Mouse (Mus musculus): ENCODE data around the gene Zfp704.

Gene Zfp704

DNA sequence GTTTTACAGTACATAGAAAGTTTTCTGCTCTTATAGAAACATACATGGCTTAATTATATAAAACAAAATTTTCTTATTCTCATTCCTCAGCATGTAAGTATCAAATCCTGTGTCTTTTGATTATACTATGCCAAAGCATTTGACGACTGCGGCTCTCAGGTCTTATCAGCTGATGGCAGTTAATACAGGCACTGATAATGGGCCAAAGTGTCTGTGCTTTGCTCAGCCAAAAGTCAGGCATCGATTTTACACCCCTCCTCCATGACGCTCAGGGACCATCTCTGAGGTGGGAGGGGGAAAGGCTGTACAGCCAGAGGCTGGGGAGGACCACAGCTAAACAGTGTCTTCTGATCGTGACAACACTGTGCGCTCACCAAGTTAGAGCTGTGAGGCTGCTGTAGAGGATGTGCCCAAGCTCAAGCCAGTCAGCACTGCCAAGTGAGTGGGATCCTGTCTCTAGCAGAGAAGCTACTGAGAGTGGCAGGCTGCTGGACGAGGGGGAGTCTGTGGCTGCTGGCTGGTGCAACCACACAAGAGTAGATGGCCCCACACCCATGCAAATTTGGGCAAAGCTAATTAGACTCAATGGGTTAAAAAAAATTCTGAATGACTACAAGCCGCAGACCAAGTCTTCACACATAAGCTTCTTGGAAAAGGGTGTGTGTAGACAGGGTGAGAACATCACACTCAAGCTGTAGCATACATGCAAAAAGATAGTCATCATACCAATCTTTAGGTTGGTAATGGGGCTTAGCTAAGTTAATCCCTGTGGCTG is 155.1 kb downstream of the Zfp704 start:
- DNase-seq: no peak

DNA sequence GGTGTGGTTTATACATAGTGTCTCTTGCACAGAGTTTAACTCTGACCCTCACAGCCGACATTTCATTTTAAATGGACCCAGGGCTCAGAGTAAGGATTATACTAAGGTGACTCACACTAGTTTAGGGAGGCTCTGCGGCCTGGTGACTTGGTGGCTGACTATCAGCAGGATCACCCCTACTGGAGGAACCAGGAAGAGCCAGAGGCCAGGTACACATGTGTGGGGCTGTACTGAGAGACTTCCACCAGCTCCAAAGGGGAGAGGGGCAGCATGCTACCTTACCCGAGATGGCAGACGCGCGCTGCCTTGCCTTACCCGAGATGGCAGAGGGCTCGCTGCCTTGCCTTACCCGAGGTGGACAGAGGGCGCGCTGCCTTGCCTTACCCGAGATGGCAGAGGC is 159.4 kb downstream of the Zfp704 start:
- DNase-seq: no peak

DNA sequence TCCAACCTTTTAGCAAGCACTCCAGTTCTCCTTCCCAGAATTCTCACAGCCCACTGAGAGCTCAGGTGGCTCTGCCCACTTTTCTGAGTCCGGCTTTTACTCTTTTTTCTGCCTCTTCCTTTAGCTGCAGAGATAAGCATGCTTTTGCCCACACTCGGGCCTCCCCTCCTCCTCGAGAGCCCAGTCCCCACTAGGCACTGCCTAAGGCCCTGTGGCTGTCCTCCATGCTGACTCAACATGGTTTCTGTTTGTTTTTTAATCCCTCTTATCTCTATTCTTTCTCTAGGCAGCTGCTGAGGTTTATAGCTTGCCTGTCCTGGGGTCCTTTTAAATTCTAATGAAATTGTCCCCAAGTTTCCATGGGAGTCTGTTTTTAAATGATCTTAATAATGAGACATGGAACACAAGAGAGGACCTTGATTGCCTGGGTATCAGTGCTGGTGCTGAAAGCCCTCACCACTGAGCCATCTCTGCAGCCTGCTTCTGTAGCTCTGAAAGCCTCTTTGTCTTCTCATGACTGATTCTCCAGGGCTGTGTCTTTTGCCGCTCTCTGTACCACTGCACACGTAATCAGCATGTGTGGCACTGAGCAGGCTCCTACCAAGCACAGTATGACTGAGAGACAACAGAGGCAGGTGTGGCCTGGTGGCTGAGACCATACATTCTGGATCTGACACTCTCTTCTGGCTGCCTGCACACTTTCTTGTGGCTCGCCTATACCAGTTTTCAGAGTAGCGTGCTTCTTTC is 160.5 kb downstream of the Zfp704 start:
- DNase-seq: no peak

DNA sequence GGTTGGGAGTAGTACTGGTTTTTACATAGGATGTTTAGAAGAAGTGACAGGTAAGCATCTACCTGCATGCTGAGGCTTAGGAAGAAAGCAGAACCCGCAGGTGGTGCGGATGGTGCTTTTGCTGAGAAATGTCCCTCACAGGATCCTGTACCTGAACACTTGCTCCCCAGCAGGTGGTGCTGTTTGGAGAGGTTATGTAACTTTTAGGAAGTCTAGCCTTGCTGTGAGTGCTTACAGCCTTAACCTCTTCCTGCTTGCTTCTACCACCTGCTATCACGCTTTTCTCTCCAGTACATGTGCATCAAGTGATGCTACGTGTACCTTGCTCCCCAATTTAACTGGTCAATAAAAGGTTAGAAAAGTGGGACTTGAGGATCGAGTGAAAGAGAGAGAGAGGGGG is 161.3 kb downstream of the Zfp704 start:
- no peak for DNase-seq

DNA sequence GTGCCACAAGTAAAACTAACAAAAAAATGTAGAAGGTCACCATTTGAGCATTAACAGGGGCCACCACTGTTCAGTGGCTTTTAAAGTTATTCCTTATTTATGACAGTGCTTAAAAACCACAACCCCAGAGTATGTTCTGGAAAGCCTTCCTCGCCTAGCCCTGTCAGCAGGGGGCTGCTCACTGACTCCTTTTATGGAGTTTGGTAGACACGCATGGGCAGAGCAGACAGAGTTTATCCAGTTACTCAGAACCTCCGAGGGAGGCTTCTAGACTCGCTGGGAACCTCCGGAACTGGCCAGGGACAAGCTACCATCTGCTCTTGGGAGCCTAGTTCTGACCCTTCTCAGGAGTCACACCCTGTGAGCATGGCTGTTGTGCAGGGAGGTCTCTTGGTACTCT is 165.3 kb downstream of the Zfp704 start:
- DNase-seq: no peak

DNA sequence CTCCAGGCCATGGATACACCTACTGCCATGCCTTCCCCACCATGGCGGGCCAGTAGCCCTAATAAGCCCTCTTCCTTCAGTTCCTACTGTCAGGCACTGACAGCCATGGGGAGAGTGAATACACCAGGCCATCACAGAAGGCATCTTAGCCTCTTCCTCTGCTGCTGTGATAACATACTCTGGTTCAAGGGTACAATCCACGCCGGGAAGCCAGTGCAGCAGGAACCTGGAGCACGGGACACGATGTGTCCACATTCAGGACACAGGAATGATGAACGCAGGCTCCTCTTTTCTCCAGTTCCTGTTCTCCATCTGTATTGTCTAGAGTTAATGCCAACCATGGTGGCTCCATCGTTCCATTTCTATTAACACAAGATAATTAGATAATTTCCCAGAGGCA is 165.9 kb downstream of the Zfp704 start:
- DNase-seq: no peak

DNA sequence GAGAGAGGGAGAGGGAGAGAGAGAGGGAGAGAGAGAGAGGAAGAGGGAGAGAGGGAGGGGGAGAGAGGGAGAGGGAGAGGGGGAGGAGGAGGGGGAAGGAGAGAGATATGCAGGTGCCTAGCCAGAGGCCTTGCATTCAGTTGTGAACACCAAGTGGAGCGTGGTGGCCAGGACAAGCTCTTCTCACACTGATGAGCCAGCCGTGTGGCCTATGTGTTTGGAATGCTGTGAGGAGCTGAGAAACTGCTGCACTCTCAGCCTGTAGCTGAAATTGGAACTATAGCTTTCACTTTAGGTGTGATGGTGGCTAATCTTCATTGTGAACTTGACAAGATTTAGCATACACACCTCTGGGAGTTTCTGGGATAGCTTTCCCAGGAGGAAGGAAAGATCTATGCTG is 166.4 kb downstream of the Zfp704 start:
- no peak for DNase-seq

DNA sequence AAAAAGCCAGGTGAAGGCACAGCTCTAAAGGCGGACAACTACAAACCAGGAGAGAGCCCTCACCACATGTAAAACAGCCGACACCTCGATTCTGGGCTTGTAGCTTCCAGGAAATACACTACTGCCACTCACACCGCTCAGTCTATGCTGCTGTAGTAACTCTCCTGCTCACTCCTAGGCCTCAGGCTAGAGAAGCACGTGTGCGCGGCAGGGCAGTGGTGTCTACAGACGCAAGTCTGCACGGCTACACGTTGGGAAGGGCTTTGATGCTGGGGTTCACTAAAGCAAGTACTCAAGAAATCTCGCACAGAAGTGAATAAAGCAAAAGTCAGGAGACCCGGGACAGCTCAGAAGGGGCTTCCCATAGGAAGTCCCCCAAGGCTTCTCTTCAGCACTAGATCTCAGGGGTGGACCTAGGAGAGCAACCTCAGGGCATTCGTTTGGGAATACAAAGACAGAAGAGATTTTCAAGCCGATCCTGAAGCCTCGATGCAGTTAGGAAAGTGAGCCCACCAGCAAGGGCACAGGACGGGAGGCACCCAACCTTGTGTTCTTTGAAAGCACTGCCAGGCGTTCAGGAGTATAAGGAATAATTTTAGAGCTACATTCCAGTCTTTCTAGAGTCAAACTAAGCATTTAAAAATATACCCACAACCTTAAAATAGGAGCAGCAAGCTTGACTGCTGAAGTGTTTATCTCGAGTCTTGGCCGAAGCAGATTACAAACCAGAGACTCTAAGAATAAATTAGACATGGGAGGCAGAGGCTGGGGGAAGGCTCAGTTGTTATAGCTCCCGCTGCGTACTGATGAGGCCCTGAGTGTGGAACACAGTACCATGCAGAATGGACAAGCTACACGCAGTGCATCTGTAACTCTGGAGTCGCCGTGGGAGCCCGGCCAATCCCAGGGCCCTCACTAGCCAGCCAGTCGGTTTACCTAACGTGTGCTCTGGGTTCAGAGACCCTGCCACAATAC is 168.0 kb downstream of the Zfp704 start:
- no peak for DNase-seq

DNA sequence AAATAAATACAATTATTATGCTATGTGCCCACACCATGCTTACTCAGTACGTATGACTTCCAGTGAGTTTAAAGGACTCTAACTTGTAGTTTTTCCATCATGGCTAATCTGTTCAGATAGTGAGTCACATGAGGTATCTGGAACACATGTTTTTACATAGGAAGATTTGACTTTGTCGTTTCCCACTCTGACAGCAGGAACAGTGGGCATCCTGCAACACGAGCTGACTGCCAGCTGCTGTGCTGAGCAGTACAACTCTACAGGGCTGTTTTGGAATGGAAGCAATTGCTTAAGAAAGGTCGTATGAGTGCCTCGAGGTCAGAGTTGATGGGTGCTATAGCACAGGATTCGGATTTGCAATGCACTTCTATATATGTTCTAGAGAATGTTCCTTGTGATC is 169.4 kb downstream of the Zfp704 start:
- DNase-seq: no peak

DNA sequence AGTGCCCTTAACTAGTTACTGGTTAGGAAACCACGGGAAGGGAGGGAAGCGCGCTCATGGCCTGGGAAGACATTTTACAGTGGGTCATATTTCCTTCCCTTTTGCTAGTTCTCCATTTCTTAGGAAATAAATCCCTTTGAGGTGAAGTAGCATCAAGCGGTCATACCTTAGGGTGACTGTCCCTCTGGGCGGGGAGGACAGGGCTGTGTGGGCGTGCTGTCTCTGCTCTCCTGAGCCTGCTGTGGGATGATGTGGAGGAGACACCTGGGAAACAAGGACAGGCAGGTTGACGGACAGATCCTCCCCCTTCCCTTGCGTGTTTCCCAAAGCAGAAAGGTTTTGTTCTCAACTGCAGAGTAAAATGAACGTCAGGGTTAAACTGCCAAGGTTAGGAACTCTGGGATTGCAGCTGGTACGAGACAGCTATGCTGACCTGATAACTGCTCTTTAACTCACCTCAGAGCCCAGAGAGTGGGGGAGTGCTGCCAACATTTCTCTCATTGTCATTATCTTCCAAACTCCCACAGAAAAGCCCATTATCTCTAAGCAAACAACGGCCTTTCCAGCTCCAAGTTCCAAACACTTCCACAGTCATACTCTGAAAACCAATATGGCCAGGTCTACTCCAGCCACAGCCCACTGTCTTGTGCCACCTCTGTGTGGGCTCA is 170.1 kb downstream of the Zfp704 start:
- no peak for DNase-seq

DNA sequence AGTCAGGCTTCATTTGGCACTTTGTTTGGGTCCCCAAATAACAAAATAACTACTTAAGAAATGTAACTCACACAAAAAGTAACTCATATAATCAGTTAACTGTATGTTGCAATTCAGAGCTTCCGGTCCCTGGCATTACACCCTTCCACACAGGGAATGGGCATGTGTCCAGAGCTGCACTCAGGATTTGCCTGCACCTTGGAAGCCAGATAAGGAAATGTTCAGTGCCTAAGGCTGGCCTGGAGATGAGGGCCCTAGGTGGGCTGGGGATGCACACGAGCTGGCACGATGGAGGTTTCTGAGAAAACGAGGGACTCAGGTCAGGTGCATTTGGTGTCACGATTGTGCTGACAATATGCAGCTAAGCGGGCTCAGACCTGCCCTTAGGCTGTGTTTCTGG is 173.6 kb downstream of the Zfp704 start:
- no peak for DNase-seq

DNA sequence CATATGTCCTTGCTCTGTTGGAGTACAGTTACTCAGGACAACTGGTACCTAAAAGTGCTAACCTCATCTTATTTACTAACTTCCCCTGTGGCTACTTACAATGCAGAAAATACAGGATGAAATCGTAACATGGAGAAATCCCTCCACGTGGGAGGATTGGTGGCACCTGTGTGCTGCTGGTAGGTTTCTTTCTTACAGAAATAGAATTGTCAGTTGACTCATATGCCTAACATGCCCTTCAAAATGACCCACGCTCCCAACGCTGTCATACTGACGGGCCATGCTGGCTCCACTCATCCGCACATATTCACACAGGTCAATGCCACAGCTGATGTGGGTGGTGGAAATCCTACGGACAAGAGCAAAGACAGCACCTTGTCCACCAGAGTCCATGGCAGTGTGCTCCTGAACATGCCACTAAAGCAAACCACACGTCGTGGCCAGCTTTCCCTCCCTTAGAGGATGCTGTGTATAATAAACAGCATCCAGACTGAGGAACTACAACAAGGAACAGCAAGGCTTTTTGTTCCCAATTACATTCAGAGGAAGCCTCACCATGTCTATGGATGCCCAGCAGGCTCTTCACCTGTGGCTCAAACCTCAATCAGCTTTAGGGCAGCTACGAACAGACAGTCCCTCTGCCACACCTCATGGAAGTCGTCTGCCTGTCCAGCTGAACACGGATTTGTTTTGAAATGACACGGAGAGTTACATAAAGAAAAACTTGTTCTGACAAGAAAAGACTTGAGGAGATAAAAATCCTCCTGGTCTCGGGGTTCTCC is 175.3 kb downstream of the Zfp704 start:
- no peak for DNase-seq

DNA sequence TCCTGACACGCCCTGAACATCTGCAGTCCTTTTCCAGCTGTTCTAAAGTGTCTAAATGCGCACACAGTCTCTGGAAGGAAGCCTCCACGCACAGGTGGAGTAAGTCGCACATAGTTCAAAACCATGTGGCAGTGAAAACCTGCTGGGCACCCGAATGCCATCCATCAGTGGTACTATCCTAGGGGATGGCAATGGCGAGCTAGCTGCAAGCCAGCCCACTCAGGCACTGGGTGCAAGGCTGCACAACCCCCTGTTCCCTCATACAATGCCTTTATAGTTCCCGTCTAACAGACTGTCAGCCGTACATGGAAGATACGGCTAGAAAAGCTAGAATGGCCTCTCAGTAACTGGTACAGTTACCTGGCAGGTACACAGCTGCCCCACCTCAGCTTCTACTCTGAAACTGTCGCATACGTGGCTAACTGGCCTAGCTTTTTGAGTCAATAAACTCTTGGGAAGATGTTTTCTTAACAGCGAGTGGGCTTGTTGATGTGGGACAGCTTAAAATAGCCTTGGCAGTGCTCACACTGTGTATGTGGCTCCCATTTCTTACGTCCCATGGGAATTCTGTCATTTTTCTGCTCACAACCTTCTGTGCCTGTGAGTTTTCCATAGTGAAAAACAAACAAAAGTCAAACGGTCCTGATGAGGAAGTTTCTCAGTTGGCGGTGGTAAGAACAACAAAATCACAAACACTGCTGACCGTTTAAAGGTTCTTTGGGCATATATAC is 176.9 kb downstream of the Zfp704 start:
- DNase-seq: no peak

DNA sequence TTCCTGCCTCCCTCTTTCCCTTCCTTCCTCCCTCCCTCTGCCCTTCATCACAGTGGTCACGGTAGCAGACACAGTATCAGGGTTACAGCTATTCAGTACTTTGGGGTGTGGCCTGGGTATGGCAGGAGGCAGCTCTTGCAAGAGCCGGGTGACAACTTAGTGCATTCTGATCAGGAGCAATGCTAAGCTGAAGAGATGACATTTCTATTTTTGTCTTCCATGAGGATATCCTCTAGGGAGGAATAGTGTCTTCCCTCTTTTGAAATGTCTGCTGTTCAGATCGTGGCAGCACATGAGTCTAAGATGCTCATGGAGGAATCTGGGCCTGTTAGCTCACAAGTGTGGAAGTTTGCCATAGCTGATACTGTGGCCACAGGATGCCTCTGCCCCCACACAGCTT is 177.7 kb downstream of the Zfp704 start:
- DNase-seq: no peak

DNA sequence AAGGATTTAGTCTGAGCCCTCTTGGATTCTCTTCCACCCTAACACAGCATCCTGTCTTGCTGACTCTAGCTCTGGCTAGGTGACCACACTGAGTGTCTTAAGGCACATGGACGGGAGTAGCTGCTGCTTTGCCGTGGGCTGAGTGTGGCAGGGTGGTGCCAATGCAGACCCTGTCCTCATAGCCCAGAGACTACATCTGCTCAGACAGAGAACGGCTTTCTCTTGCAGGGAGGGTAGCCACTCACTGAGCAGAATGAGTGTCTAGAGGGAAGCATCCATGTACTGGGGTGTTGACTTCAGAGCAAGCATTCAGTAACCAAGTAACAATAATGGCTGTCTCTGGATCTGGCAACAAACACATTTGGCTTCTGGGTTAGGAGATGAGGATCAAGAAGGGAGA is 179.9 kb downstream of the Zfp704 start:
- DNase-seq: no peak

DNA sequence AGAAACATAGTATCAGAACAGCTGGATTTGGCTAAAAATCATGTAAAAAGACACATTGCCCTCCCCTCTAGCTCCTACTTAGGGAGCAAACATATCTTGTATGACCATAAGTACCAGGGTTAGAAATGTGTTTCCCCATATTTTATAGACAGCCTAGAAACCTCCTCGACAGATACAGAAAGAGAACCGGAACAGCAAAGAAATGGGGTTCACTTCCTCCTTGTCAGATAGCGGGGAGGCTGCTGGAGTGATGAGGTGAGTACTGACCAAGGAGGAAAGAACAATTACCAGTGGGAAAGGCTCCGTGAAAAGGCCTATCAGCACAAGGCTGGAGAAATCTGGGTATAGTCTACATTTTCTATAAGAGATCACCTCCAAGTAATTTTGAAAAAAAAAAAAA is 182.1 kb downstream of the Zfp704 start:
- DNase-seq: no peak

DNA sequence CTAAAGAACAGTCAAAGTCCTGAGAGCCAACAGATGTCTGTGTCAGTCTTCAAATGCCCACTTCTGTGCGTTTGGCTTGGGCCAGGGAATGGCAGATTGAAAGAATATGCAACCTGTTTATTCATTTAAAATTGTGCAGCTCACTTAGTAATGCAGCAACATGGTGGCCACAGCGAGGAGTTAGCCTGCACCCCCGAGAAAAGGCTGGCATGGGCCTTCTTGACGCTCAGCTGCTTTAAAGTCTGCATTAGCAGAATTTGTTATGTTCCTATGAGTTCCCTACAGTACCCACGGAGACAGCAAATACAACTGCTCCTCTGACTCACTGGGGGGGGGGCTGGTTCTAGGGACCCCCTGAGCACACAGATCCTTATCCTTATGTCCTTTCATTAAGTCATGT is 184.2 kb downstream of the Zfp704 start:
- DNase-seq: no peak

DNA sequence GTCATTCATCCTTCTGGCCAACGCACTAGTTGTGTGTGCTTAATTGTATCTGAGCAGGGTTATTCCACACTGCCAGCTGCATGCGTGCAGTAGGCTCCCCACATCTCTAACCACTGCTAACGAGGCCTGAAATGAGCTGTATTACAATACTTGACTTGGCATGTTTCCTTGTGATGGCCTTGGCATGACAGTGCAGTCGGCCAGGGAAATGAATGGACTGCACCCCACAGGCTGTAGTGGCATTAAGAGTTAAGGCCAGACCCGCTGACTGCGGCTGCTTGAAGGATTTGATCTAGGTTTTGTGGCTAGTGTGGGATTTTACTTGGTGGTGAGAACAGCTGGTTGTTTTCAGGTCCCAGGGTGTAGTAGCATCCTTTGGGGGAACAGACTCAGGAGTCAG is 185.2 kb downstream of the Zfp704 start:
- DNase-seq: no peak

DNA sequence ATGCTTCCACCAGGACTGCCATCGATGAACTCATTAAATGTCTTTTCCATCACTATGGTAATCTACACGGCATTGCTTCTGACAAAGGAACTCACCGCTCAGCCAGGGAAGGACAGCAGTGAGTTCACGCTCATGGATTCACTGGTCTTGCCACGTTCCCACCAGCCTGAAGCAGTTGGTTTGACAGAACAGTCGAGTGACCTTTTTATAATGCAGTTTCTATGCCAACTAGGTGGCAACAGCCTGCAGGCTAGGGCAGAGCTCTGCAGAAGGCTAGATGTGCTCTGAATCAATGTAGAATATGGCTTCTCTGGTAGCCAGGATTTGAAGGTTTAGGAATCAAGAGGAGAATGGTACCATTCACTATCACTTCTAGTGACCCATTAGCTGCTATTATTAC is 186.2 kb downstream of the Zfp704 start:
- DNase-seq: no peak

DNA sequence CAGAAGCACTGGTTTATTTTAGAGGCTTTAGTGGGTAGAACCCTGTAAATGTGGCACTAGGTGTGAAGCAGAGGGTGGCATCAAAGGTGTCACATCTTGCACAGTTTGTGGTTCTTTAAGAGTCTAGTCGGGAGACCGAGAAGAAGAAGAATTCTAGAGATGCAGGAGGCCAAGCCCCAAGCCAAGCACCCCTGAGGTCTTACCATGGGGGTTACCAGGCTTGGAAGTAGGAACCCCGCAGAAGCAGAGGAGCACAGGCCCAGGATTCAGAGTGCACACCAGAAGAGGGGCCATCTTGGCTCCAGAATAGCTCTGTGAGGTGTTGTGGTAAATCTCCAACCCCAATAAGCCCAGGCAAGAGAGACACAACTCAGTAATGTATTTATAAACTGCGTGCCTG is 201.0 kb downstream of the Zfp704 start:
- no peak for DNase-seq

DNA sequence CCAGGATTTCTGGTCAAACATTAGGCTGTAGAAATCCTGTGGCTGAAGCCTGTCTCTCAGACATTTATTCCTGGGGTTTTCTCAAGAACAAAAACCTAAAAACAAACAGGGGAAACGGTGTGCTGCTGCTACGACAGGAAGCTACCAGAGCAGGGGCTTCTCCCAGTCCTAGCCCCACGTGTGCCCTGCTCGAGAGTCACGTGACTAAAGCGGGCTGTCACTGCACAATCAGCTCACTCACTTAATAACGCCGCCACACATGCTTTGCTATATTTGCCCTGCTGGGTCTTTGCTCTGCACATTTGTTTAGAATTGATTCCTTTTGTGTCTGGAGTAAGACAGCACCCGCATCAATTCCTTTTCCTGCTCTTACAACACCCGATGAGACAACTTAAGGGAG is 202.1 kb downstream of the Zfp704 start:
- DNase-seq: no peak
